Mouse (Mus musculus): ENCODE measurements around the gene Fggy.

GRCm38 (mm10) chr4:95861074-95861473 lies 303.8 kb downstream of the Fggy start:
- no peak for TF ChIP-seq CTCF (IDR thresholded peaks at IDR 0.05; ENCODE audit: low read depth)
- no peak for TF ChIP-seq EP300 (optimal IDR thresholded peaks at IDR 0.05)
